Mouse (Mus musculus) myocyte (in vitro differentiated cells): ENCODE results near the gene Rnf4.

Experiments
- E2F4 ChIP-seq: IDR thresholded peaks from one replicate; pipeline ENCODE4 v1.6.1; 2011; ENCODE audit warnings: mild to moderate bottlenecking, control low read depth, moderate library complexity; ENCODE audit not compliant: insufficient read depth
- MAX ChIP-seq: IDR thresholded peaks from one replicate; pipeline ENCODE4 v1.6.1; 2011; ENCODE audit warnings: low read depth, mild to moderate bottlenecking, control low read depth
- MYOD1 ChIP-seq, 3 experiments: IDR thresholded peaks; one replicate each; pipeline ENCODE4 v1.6.1; 2011; ENCODE audit warnings: control low read depth in 2 of 3, low read depth in 2 of 3, mild to moderate bottlenecking in 2 of 3, moderate library complexity in 1 of 3; ENCODE audit not compliant: insufficient read length in 2 of 3, control insufficient read depth in 1 of 3
- POLR2A ChIP-seq: IDR thresholded peaks from one replicate; pipeline ENCODE4 v1.6.1; 2011; ENCODE audit warnings: low read depth, mild to moderate bottlenecking, control low read depth, moderate library complexity; ENCODE audit not compliant: insufficient read length
- POLR2AphosphoS2 ChIP-seq: IDR thresholded peaks from one replicate; pipeline ENCODE4 v1.6.1; 2011; ENCODE audit warnings: low read depth, control low read depth; ENCODE audit not compliant: insufficient read length
- REST ChIP-seq: IDR thresholded peaks from one replicate; pipeline ENCODE4 v1.6.1; 2011; ENCODE audit warnings: mild to moderate bottlenecking, control low read depth, moderate library complexity; ENCODE audit not compliant: insufficient read depth, insufficient read length
- SRF ChIP-seq: IDR thresholded peaks from one replicate; pipeline ENCODE4 v1.6.1; 2011; ENCODE audit warnings: low read depth; ENCODE audit not compliant: control insufficient read depth, insufficient read length
- TCF12 ChIP-seq: IDR thresholded peaks from one replicate; pipeline ENCODE4 v1.6.1; 2011; ENCODE audit warnings: mild to moderate bottlenecking, control low read depth; ENCODE audit not compliant: poor library complexity, insufficient read depth, severe bottlenecking
- USF1 ChIP-seq: IDR thresholded peaks from one replicate; pipeline ENCODE4 v1.6.1; 2011; ENCODE audit warnings: low read depth, mild to moderate bottlenecking, control low read depth, moderate library complexity

DNA sequence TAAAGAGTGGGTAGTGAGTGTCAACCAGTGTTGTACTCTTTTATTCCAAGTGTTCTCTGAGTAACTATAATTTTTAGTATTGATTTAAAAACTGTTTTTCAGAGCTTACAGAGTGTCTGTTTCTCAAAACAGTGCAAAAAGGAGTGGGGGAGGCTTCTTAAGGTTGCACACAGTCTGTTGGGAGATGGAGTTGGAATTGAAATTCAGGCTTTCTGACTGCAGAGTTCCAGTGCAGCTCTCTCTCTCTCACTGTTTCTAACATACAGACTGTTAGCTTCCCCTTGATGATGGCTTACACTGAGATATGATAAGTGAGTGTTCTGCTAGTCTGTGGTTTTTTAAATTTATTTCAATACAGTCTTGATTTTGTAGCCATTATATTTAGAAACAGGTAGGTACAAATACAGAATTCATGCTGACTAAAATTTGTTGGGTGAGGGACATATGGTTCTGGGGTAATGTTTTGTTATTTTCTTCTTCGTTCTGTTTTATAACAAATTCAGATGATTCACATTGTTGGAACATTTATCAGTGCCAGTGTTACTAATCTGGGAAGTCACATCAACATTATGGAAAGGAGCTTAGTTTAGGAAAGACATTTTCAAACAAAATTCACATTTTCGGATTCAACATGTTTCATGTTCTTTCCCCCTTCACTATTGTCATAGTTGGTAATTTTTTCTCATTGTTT is 59.9 kb downstream of the Rnf4 start:
- TF ChIP-seq POLR2A (no peak), MAX (no peak), MYOD1 (IDR thresholded peaks at IDR 0.05; ENCODE audit: control insufficient read depth in 1 of 3, insufficient read length in 2 of 3, low read depth in 2 of 3) (no peak), SRF (no peak), TCF12 (no peak), USF1 (no peak), E2F4 (no peak), POLR2AphosphoS2 (no peak), REST (no peak)
